Mouse (Mus musculus) hindbrain, embryonic 11.5 days (tissue): Measurements from ENCODE around the gene Mib2. TPM values are rescaled to one million over a fixed set of nuclear protein-coding genes. Genes with fewer than 3 reads are reported as not detected.

ENCODE experiments used
- ATAC-seq: fragments of 200-750 bp; cut with Nextera tagmentation; 2 replicates; pipeline ENCODE4 v1.8.0; 2017; ENCODE audit warnings: mild to moderate bottlenecking, moderate TSS enrichment, moderate library complexity; ENCODE audit not compliant: low FRiP score
- DNase-seq: peaks from one replicate; pipeline ENCODE4 v3.0.0-alpha.2; 2015; ENCODE audit warnings: low spot score
- H3K27ac ChIP-seq: fragments of 300-500 bp; sonication (generic); 2 replicates; pipeline ENCODE4 v1.5.1; 2014; ENCODE audit warnings: mild to moderate bottlenecking, low read depth, low read length
- H3K27me3 ChIP-seq: fragments of 300-500 bp; sonication (generic); 2 replicates; pipeline ENCODE4 v1.6.1; 2014; ENCODE audit warnings: mild to moderate bottlenecking, low read length, moderate library complexity, mixed read lengths; ENCODE audit not compliant: control insufficient read depth, insufficient read depth
- H3K36me3 ChIP-seq: fragments of 300-500 bp; sonication (generic); 2 replicates; pipeline ENCODE4 v1.6.1; 2014; ENCODE audit warnings: mild to moderate bottlenecking, low read length, moderate library complexity, mixed read lengths; ENCODE audit not compliant: control insufficient read depth, insufficient read depth
- H3K4me1 ChIP-seq: fragments of 300-500 bp; sonication (generic); replicated peaks from 2 replicates; pipeline ENCODE4 v1.6.1; 2014; ENCODE audit warnings: low read length, mixed read lengths; ENCODE audit not compliant: control insufficient read depth, insufficient read depth
- H3K4me2 ChIP-seq: fragments of 300-500 bp; sonication (generic); replicated peaks from 2 replicates; pipeline ENCODE4 v1.6.1; 2014; ENCODE audit warnings: mild to moderate bottlenecking, low read depth, low read length
- H3K4me3 ChIP-seq: fragments of 300-500 bp; sonication (generic); 2 replicates; pipeline ENCODE4 v1.5.1; 2014; ENCODE audit warnings: low read depth, low read length
- H3K9ac ChIP-seq: fragments of 300-500 bp; sonication (generic); 2 replicates; pipeline ENCODE4 v1.6.1; 2014; ENCODE audit warnings: low read depth, low read length
- H3K9me3 ChIP-seq: fragments of 300-500 bp; sonication (generic); 2 replicates; pipeline ENCODE4 v1.6.1; 2016; ENCODE audit warnings: low read length; ENCODE audit not compliant: control insufficient read depth
- WGBS: fragments of 180-500 bp; shearing (Covaris S2); extraction: QIAGEN DNeasy Blood & Tissue Kit; methylation state at CpG from one replicate; pipeline ENCODE4 v1.1.7; 2014; 5-methylcytosine and 5-hydroxymethylcytosine counted together
- polyA plus RNA-seq: library from polyadenylated mRNA; unstranded; fragments of >200 nt; fragmentation: Nextera tagmentation; extraction: Ambion mirVana; gene quantifications from 2 replicates; pipeline ENCODE4 v1.2.1, GENCODE M21; 2014

The Mib2 gene
- polyA plus RNA-seq, 1 experiment from 2014 or later = 9.9 TPM

DNA sequence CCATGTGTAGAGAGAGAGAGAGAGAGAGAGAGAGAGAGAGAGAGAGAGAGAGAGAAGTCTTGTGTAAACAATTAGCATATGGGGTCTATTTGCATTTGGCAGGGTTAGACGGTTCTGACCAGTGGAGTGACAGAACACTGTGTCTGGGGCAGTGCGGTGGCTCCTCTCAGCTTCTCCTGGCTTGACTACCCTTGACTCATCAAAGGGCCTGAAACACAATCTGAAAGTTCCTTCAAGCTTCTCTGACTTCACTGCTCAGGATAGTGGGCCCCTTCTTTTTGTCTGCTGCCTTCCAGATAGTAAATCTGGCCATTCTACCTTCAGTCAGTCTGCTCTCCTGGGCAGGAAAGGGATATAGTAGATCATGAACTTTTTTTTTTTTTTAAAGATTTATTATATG is 62.2 kb downstream of the Mib2 start:
- WGBS = 75% methylated on average over 2 of the region's 2 CpGs
- ATAC-seq = no peak
- peaks cover 6% of the 10 kb centered on the region; the same call in 1 of the 2 replicates for H3K36me3 ChIP-seq

DNA sequence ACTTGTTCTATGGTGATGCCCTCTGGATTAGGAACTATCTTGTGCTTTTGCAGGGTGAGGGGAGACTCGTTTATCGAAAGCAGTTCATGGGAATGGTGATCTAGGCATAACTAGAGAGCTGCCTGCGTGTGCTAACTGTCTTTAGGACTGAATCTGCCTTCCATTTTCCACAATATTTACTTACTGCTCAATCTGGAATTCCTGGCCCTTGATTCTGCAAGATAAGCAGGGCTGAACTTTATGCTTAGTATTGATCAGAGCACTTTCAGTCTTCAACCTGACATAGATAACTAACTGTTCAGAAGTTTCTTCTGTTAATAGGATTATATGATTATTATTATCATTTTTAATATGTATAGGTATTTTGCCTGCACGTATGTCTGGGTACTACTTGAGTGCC is 63.9 kb downstream of the Mib2 start:
- 88% methylated on average over 4 of the region's 4 CpGs for WGBS
- ATAC-seq (no peak), DNase-seq (no peak)
- no peak overlapping the region for H3K4me3 ChIP-seq
- 0 out of 2 replicates have a peak, but pooled peaks cover 3% of the 10 kb centered on the region for H3K4me1 ChIP-seq
- H3K9me3 ChIP-seq = no peaks in the 10 kb centered on the region
- peaks cover 4% of the 10 kb centered on the region; the same call in 1 of the 2 replicates for H3K36me3 ChIP-seq
- no peak overlapping the region for H3K27ac ChIP-seq
- no peak overlapping the region for H3K4me2 ChIP-seq
- no peak overlapping the region for H3K9ac ChIP-seq
- H3K27me3 ChIP-seq = no peaks in the 10 kb centered on the region

More for the DNA sequence above, 62.2 kb downstream of the Mib2 start:
- Histone ChIP-seq H3K4me1 (0 out of 2 replicates have a peak, but pooled peaks cover 3% of the 10 kb centered on the region), H3K4me2 (no peak overlapping the region), H3K27ac (no peak overlapping the region), H3K9me3 (no peaks in the 10 kb centered on the region), H3K9ac (no peak overlapping the region), H3K4me3 (no peak overlapping the region), H3K27me3 (no peaks in the 10 kb centered on the region)
- DNase-seq = no peak

Other genes starting within 250 kb of the Mib2 start
- gene Tmem52, start 200.1 kb downstream of the Mib2 start, polyA plus RNA-seq = 0.37 TPM in 1 of 2 replicates, not detected in the other
- 826 and 832 TPM in 2 replicates for gene Gnb1, start 177.8 kb downstream of the Mib2 start, polyA plus RNA-seq
- 94.6 and 103 TPM in 2 replicates for gene Nadk, start 106.8 kb downstream of the Mib2 start, polyA plus RNA-seq
- gene Slc35e2, start 67.8 kb downstream of the Mib2 start, polyA plus RNA-seq = 17.0 and 18.1 TPM in 2 replicates
- gene Cdk11b, start 44.3 kb downstream of the Mib2 start, polyA plus RNA-seq = 74.1 and 77.6 TPM in 2 replicates
- not detected in 2 replicates for gene Gm10563, start 23.8 kb downstream of the Mib2 start, polyA plus RNA-seq
- gene Mmp23, start 15.8 kb downstream of the Mib2 start, polyA plus RNA-seq = 2.6 and 3.1 TPM in 2 replicates
- 1.6 and 1.8 TPM in 2 replicates for gene Fndc10, start 25.1 kb upstream of the Mib2 start, polyA plus RNA-seq
- 165 and 168 TPM in 2 replicates for gene Ssu72, start 35.6 kb upstream of the Mib2 start, polyA plus RNA-seq
- 0.73 and 0.91 TPM in 2 replicates for gene Tmem240, start 65.6 kb upstream of the Mib2 start, polyA plus RNA-seq
- gene Atad3a, start 91.9 kb upstream of the Mib2 start, polyA plus RNA-seq = 70.9 and 79.9 TPM in 2 replicates
- 8.6 and 9.5 TPM in 2 replicates for gene Vwa1, start 105.5 kb upstream of the Mib2 start, polyA plus RNA-seq
- gene Tmem88b, start 116.7 kb upstream of the Mib2 start, polyA plus RNA-seq = 0.25 and 0.52 TPM in 2 replicates
- gene Ankrd65, start 121.2 kb upstream of the Mib2 start, polyA plus RNA-seq = not detected in 2 replicates
- 238 and 242 TPM in 2 replicates for gene Mrpl20, start 133.7 kb upstream of the Mib2 start, polyA plus RNA-seq
- gene Ccnl2, start 143.3 kb upstream of the Mib2 start, polyA plus RNA-seq = 163 and 170 TPM in 2 replicates
- gene Aurkaip1, start 162.1 kb upstream of the Mib2 start, polyA plus RNA-seq = 112 and 123 TPM in 2 replicates
- gene Mxra8, start 170.5 kb upstream of the Mib2 start, polyA plus RNA-seq = 31.1 and 36.8 TPM in 2 replicates
- 7.5 and 8.8 TPM in 2 replicates for gene Dvl1, start 178.2 kb upstream of the Mib2 start, polyA plus RNA-seq
- gene Tas1r3, start 194.2 kb upstream of the Mib2 start, polyA plus RNA-seq = 0.46 TPM in 2 replicates
- gene Cptp, start 200.2 kb upstream of the Mib2 start, polyA plus RNA-seq = 19.8 and 22.7 TPM in 2 replicates
- 93.1 and 95.4 TPM in 2 replicates for gene Ints11, start 200.3 kb upstream of the Mib2 start, polyA plus RNA-seq
- gene Pusl1, start 222.6 kb upstream of the Mib2 start, polyA plus RNA-seq = 41.6 and 43.2 TPM in 2 replicates
- gene Acap3, start 222.6 kb upstream of the Mib2 start, polyA plus RNA-seq = 29.0 and 34.7 TPM in 2 replicates